Mouse (Mus musculus) intestine, embryonic 16.5 days (tissue): ENCODE results near the gene Gsdma. TPM values are rescaled to one million over a fixed set of nuclear protein-coding genes. Genes with fewer than 3 reads are reported as not detected.
"Not testable (repeated sequence)": the region's sequence is repeated elsewhere in the genome, so short reads cannot be mapped to it uniquely, and the experiment has no call there.

ENCODE experiments used
- ATAC-seq: fragments of 200-750 bp; cut with Nextera tagmentation; 2 replicates; pipeline ENCODE4 v1.8.0; 2017; ENCODE audit warnings: moderate TSS enrichment, moderate library complexity
- H3K27ac ChIP-seq: fragments of 300-500 bp; sonication (generic); 2 replicates; pipeline ENCODE4 v1.5.1; 2014; ENCODE audit warnings: mild to moderate bottlenecking, low read length
- H3K27me3 ChIP-seq: fragments of 300-500 bp; sonication (generic); replicated peaks from 2 replicates; pipeline ENCODE4 v1.6.1; 2014; ENCODE audit warnings: low read length, control low read depth, mixed read lengths; ENCODE audit not compliant: control insufficient read depth, insufficient read depth
- H3K36me3 ChIP-seq: fragments of 300-500 bp; sonication (generic); 2 replicates; pipeline ENCODE4 v1.6.1; 2014; ENCODE audit warnings: low read length, control low read depth; ENCODE audit not compliant: control insufficient read depth, insufficient read depth
- H3K4me1 ChIP-seq: fragments of 300-500 bp; sonication (generic); 2 replicates; pipeline ENCODE4 v1.6.1; 2014; ENCODE audit warnings: low read length, control low read depth, mixed read lengths; ENCODE audit not compliant: control insufficient read depth, insufficient read depth
- H3K4me2 ChIP-seq: fragments of 300-500 bp; sonication (generic); 2 replicates; pipeline ENCODE4 v1.6.1; 2014; ENCODE audit warnings: low read depth, low read length, control low read depth
- H3K4me3 ChIP-seq: fragments of 300-500 bp; sonication (generic); 2 replicates; pipeline ENCODE4 v1.5.1; 2014; ENCODE audit warnings: mild to moderate bottlenecking, low read length
- H3K9ac ChIP-seq: fragments of 300-500 bp; sonication (generic); 2 replicates; pipeline ENCODE4 v1.6.1; 2014; ENCODE audit warnings: low read depth, low read length
- H3K9me3 ChIP-seq: fragments of 300-500 bp; sonication (generic); 2 replicates; pipeline ENCODE4 v1.6.1; 2016; ENCODE audit warnings: low read length, control low read depth; ENCODE audit not compliant: control insufficient read depth
- WGBS: fragments of 180-500 bp; shearing (Covaris S2); extraction: QIAGEN DNeasy Blood & Tissue Kit; methylation state at CpG from one replicate; pipeline ENCODE4 v1.1.7; 2014; 5-methylcytosine and 5-hydroxymethylcytosine counted together
- polyA plus RNA-seq: library from polyadenylated mRNA; unstranded; fragments of >200 nt; fragmentation: Nextera tagmentation; extraction: Ambion mirVana; gene quantifications from 2 replicates; pipeline ENCODE4 v1.2.1, GENCODE M21; 2015

The Gsdma gene
- polyA plus RNA-seq, 1 experiment from 2014 or later: 0.06 TPM

GRCm38 (mm10) chr11:98673136-98673535, 9.0 kb downstream of the Gsdma start:
- H3K27ac ChIP-seq, H3K9ac ChIP-seq, H3K9me3 ChIP-seq, H3K4me1 ChIP-seq, H3K36me3 ChIP-seq, H3K4me3 ChIP-seq, H3K4me2 ChIP-seq, H3K27me3 ChIP-seq: not testable (repeated sequence)
- ATAC-seq: peak; percentile 67
- WGBS: 2% methylated on average over 6 of the region's 7 CpGs

GRCm38 (mm10) chr11:98675829-98676363, 11.7 kb downstream of the Gsdma start:
- H3K27me3 ChIP-seq: no peaks in the 10 kb centered on the region
- no peaks in the 10 kb centered on the region for H3K36me3 ChIP-seq
- H3K4me1 ChIP-seq: no peaks in the 10 kb centered on the region; the same call in 1 of the 2 replicates
- ATAC-seq: no peak
- no peak overlapping the region for H3K27ac ChIP-seq
- no peaks in the 10 kb centered on the region for H3K9me3 ChIP-seq
- WGBS: 34% methylated on average over 7 of the region's 7 CpGs
- H3K9ac ChIP-seq: no peak overlapping the region
- no peak overlapping the region for H3K4me2 ChIP-seq
- H3K4me3 ChIP-seq: no peak overlapping the region

- no peak for ATAC-seq
Measured at GRCm38 (mm10) chr11:98680023-98680422, 15.9 kb downstream of the Gsdma start.

GRCm38 (mm10) chr11:98680595-98680994, 16.4 kb downstream of the Gsdma start:
- not testable (repeated sequence) for H3K27ac ChIP-seq, H3K4me2 ChIP-seq, ATAC-seq, H3K36me3 ChIP-seq, H3K27me3 ChIP-seq, H3K9ac ChIP-seq, H3K4me1 ChIP-seq, H3K4me3 ChIP-seq, H3K9me3 ChIP-seq
- WGBS: 89% methylated on average over 4 of the region's 4 CpGs

More at GRCm38 (mm10) chr11:98680023-98680422, 15.9 kb downstream of the Gsdma start:
- 96% methylated on average over 1 of the region's 1 CpGs for WGBS
- Histone ChIP-seq H3K27ac (peak overlapping the region; percentile 59; the same call in 1 of the 2 replicates), H3K4me2 (no peak overlapping the region), H3K4me1 (peaks cover 3% of the 10 kb centered on the region; the same call in 1 of the 2 replicates), H3K27me3 (no peaks in the 10 kb centered on the region), H3K36me3 (no peaks in the 10 kb centered on the region), H3K9ac (no peak overlapping the region), H3K9me3 (no peaks in the 10 kb centered on the region), H3K4me3 (no peak overlapping the region)

GRCm38 (mm10) chr11:98681186-98681585, 17.0 kb downstream of the Gsdma start:
- Histone ChIP-seq H3K27ac (no peak overlapping the region), H3K36me3 (peaks cover 4% of the 10 kb centered on the region; the same call in 1 of the 2 replicates), H3K9ac (no peak overlapping the region), H3K27me3 (no peaks in the 10 kb centered on the region), H3K4me2 (no peak overlapping the region), H3K9me3 (no peaks in the 10 kb centered on the region), H3K4me1 (peaks cover 3% of the 10 kb centered on the region; the same call in 1 of the 2 replicates), H3K4me3 (no peak overlapping the region)
- no peak for ATAC-seq
- WGBS: 78% methylated on average over 4 of the region's 4 CpGs

GRCm38 (mm10) chr11:98681786-98682745, 17.9 kb downstream of the Gsdma start, which contains the start of gene Psmd3:
Gene Psmd3, plus strand, starts transcription at chr11:98682554.
- 4% methylated on average over 45 of the region's 45 CpGs for WGBS
- Histone ChIP-seq H3K36me3 (peaks cover 10% of the 10 kb centered on the region), H3K27me3 (no peaks in the 10 kb centered on the region), H3K4me1 (peaks cover 3% of the 10 kb centered on the region; the same call in 1 of the 2 replicates), H3K4me2 (peak within 1 kb of the TSS; percentile 77), H3K9me3 (no peaks in the 10 kb centered on the region), H3K4me3 (peak within 1 kb of the TSS; percentile 98), H3K27ac (peak within 1 kb of the TSS; percentile 71), H3K9ac (peak within 1 kb of the TSS; percentile 98)
- ATAC-seq: peak; percentile 93

GRCm38 (mm10) chr11:98682811-98683210, 18.7 kb downstream of the Gsdma start:
- peak overlapping the region; percentile 71 for H3K27ac ChIP-seq
- H3K9ac ChIP-seq: peak overlapping the region; percentile 98
- no peaks in the 10 kb centered on the region for H3K27me3 ChIP-seq
- no peaks in the 10 kb centered on the region for H3K9me3 ChIP-seq
- peaks cover 3% of the 10 kb centered on the region; the same call in 1 of the 2 replicates for H3K4me1 ChIP-seq
- H3K36me3 ChIP-seq: peaks cover 13% of the 10 kb centered on the region
- WGBS: under 1% methylated on average over 23 of the region's 23 CpGs
- H3K4me2 ChIP-seq: peak overlapping the region; percentile 77
- no peak; the same call in 1 of the 2 replicates for ATAC-seq
- H3K4me3 ChIP-seq: peak overlapping the region; percentile 98

DNA sequence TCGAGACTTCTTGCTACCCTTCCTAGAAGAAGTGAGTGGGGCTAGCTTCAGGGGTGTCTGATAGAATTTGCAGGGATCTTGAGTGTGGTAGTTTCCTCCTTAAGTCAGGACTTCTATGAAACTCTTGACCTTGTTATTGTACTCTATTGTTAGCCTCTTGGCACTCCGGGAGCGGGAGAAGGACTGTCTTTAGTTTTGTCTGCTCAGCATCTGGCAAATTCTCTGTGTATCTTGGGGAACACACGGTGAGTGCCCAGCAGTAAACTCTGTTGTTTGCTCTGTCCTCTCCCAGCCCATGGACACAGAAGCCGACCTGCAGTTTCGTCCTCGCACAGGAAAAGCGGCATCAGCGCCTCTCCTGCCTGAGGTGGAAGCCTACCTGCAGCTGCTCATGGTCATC, 21.5 kb downstream of the Gsdma start:
- Histone ChIP-seq H3K36me3 (peaks cover 24% of the 10 kb centered on the region), H3K27me3 (no peaks in the 10 kb centered on the region), H3K4me1 (0 out of 2 replicates have a peak, but pooled peaks cover 3% of the 10 kb centered on the region), H3K9ac (no peak overlapping the region), H3K4me3 (no peak overlapping the region), H3K27ac (no peak overlapping the region; the same call in 1 of the 2 replicates), H3K4me2 (no peak overlapping the region), H3K9me3 (no peaks in the 10 kb centered on the region)
- no peak for ATAC-seq
- WGBS: 89% methylated on average over 9 of the region's 9 CpGs

DNA sequence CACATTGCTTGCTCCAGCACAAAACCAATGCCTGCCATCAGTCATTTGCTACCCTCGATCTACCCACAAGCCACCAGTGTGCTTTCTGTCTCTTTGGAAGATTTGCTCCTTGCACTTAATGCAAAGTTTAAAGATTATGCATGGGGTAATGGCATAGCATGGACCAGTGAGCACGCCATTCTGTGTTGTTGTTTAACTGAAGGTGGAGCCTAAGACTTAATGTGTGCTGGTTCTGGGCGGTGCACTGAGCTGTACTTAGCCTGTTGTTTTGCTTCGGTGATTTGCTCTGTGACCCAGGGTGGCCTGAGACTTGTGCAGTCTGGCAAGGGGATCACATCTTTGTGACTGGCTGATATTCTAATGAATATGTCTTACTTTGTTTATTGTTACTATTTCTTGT, 22.8 kb downstream of the Gsdma start:
- 71% methylated on average over 4 of the region's 4 CpGs for WGBS
- Histone ChIP-seq H3K4me1 (0 out of 2 replicates have a peak, but pooled peaks cover 3% of the 10 kb centered on the region), H3K9me3 (no peaks in the 10 kb centered on the region), H3K9ac (no peak overlapping the region), H3K27me3 (no peaks in the 10 kb centered on the region), H3K4me2 (no peak overlapping the region), H3K36me3 (peaks cover 36% of the 10 kb centered on the region), H3K4me3 (no peak overlapping the region), H3K27ac (no peak overlapping the region)
- no peak for ATAC-seq
